Mouse (Mus musculus) cerebellum, postnatal 25 days (tissue): Measurements from ENCODE around the gene Med13l.

Source experiments
- DNase-seq, 2 experiments: peaks; one replicate each; pipeline ENCODE4 v3.0.0; 2021; ENCODE audit warnings: mixed read lengths in 2 of 2

Gene Med13l

GRCm38 (mm10) chr5:118595901-118596300, 35.4 kb downstream of the Med13l start:
- no peak for DNase-seq

- DNase-seq, result no peak
Measured at GRCm38 (mm10) chr5:118596452-118597092, 36.1 kb downstream of the Med13l start.

- no peak for DNase-seq
Measured at GRCm38 (mm10) chr5:118598601-118599000, 38.1 kb downstream of the Med13l start.

GRCm38 (mm10) chr5:118601452-118601851, 41.0 kb downstream of the Med13l start:
- no peak for DNase-seq

- DNase-seq, result peak; percentile 64 to 74
Measured at GRCm38 (mm10) chr5:118602706-118603105, 42.2 kb downstream of the Med13l start.

GRCm38 (mm10) chr5:118605424-118606067, 45.1 kb downstream of the Med13l start:
- DNase-seq, result peak in 1 of 2 experiments; percentile 44

- DNase-seq, result peak; percentile 72 to 80
Measured at GRCm38 (mm10) chr5:118606636-118607035, 46.2 kb downstream of the Med13l start.

- DNase-seq, result no peak
Measured at GRCm38 (mm10) chr5:118607900-118608299, 47.4 kb downstream of the Med13l start.

- DNase-seq, result no peak
Measured at GRCm38 (mm10) chr5:118610468-118610867, 50.0 kb downstream of the Med13l start.

GRCm38 (mm10) chr5:118612956-118613631, 52.6 kb downstream of the Med13l start:
- no peak for DNase-seq

GRCm38 (mm10) chr5:118613704-118614103, 53.2 kb downstream of the Med13l start:
- peak in 1 of 2 experiments; percentile 71 for DNase-seq

GRCm38 (mm10) chr5:118614116-118614515, 53.6 kb downstream of the Med13l start:
- peak; percentile 64 to 78 for DNase-seq

- no peak for DNase-seq
Measured at GRCm38 (mm10) chr5:118614571-118614981, 54.1 kb downstream of the Med13l start.

- no peak for DNase-seq
Measured at GRCm38 (mm10) chr5:118618963-118619610, 58.6 kb downstream of the Med13l start.

GRCm38 (mm10) chr5:118619801-118620200, 59.3 kb downstream of the Med13l start:
- DNase-seq, result no peak

- no peak for DNase-seq
Measured at GRCm38 (mm10) chr5:118620330-118620910, 59.9 kb downstream of the Med13l start.

- no peak for DNase-seq
Measured at GRCm38 (mm10) chr5:118621877-118622276, 61.4 kb downstream of the Med13l start.

- DNase-seq, result no peak
Measured at GRCm38 (mm10) chr5:118622346-118622745, 61.9 kb downstream of the Med13l start.

- DNase-seq, result no peak
Measured at GRCm38 (mm10) chr5:118623797-118624196, 63.3 kb downstream of the Med13l start.

- no peak for DNase-seq
Measured at GRCm38 (mm10) chr5:118627630-118628029, 67.2 kb downstream of the Med13l start.

GRCm38 (mm10) chr5:118628211-118628610, 67.7 kb downstream of the Med13l start:
- no peak for DNase-seq

- no peak for DNase-seq
Measured at GRCm38 (mm10) chr5:118632346-118632745, 71.9 kb downstream of the Med13l start.

GRCm38 (mm10) chr5:118633106-118633505, 72.6 kb downstream of the Med13l start:
- DNase-seq, result no peak
